Mouse (Mus musculus): ENCODE measurements around the gene Nars2.

Gene Nars2

GRCm38 (mm10) chr7:97072061-97072460, 120.8 kb downstream of the Nars2 start:
- no peak for DNase-seq (ENCODE audit: low spot score)

- DNase-seq (ENCODE audit: low spot score) = no peak
Measured at GRCm38 (mm10) chr7:97074974-97075373, 123.7 kb downstream of the Nars2 start.

GRCm38 (mm10) chr7:97076977-97077376, 125.7 kb downstream of the Nars2 start:
- DNase-seq (ENCODE audit: low spot score) = no peak

GRCm38 (mm10) chr7:97078685-97079084, 127.4 kb downstream of the Nars2 start:
- no peak for DNase-seq (ENCODE audit: low spot score)

- DNase-seq (ENCODE audit: low spot score) = no peak
Measured at GRCm38 (mm10) chr7:97079145-97079544, 127.8 kb downstream of the Nars2 start.

- no peak for DNase-seq (ENCODE audit: low spot score)
Measured at GRCm38 (mm10) chr7:97079651-97080365, 128.5 kb downstream of the Nars2 start.

GRCm38 (mm10) chr7:97080621-97081241, 129.4 kb downstream of the Nars2 start:
- DNase-seq (ENCODE audit: low spot score) = no peak

- DNase-seq (ENCODE audit: low spot score) = peak; percentile 87
Measured at GRCm38 (mm10) chr7:97081242-97081958, 130.1 kb downstream of the Nars2 start, which contains the start of gene Gab2. Gab2 (plus strand) TSS chr7:97081586.

- DNase-seq (ENCODE audit: low spot score) = no peak
Measured at GRCm38 (mm10) chr7:97081959-97082218, 130.6 kb downstream of the Nars2 start.

GRCm38 (mm10) chr7:97082219-97083101, 131.2 kb downstream of the Nars2 start:
- DNase-seq (ENCODE audit: low spot score) = peak; percentile 78

- DNase-seq (ENCODE audit: low spot score) = peak; percentile 49
Measured at GRCm38 (mm10) chr7:97083579-97083978, 132.3 kb downstream of the Nars2 start.

- DNase-seq (ENCODE audit: low spot score) = no peak
Measured at GRCm38 (mm10) chr7:97084181-97084580, 132.9 kb downstream of the Nars2 start.

GRCm38 (mm10) chr7:97085291-97085690, 134.0 kb downstream of the Nars2 start:
- DNase-seq (ENCODE audit: low spot score) = no peak

GRCm38 (mm10) chr7:97094241-97094640, 142.9 kb downstream of the Nars2 start:
- DNase-seq (ENCODE audit: low spot score) = no peak

GRCm38 (mm10) chr7:97108119-97108518, 156.8 kb downstream of the Nars2 start:
- no peak for DNase-seq (ENCODE audit: low spot score)
